Mouse (Mus musculus): ENCODE measurements around the gene Mapkapk5. TPM values are rescaled to one million over a fixed set of nuclear protein-coding genes. Genes with fewer than 3 reads are reported as not detected.

The Mapkapk5 gene
- total RNA-seq, 2 experiments from 2014 or later, result 36.1 to 70.3 TPM

- ATAC-seq (replicated peaks; ENCODE audit: low FRiP score, poor library complexity, severe bottlenecking), result no peak
Measured at GRCm38 (mm10) chr5:121566035-121566681, 20.5 kb upstream of the Mapkapk5 start.

GRCm38 (mm10) chr5:121564468-121564895, 18.8 kb upstream of the Mapkapk5 start:
- ATAC-seq (replicated peaks; ENCODE audit: low FRiP score, poor library complexity, severe bottlenecking), result peak; percentile 74

- ATAC-seq (replicated peaks; ENCODE audit: low FRiP score, poor library complexity, severe bottlenecking), result no peak
Measured at GRCm38 (mm10) chr5:121562436-121562835, 16.7 kb upstream of the Mapkapk5 start.

GRCm38 (mm10) chr5:121549196-121549595, 3.5 kb upstream of the Mapkapk5 start:
- no peak for ATAC-seq (replicated peaks; ENCODE audit: low FRiP score, poor library complexity, severe bottlenecking)

GRCm38 (mm10) chr5:121547084-121547483, 1.4 kb upstream of the Mapkapk5 start:
- ATAC-seq (replicated peaks; ENCODE audit: low FRiP score, poor library complexity, severe bottlenecking), result no peak

GRCm38 (mm10) chr5:121546530-121546895, 808 bp upstream of the Mapkapk5 start:
- peak; percentile 63 for ATAC-seq (replicated peaks; ENCODE audit: low FRiP score, poor library complexity, severe bottlenecking)

GRCm38 (mm10) chr5:121544910-121545792, 554 bp downstream of the Mapkapk5 start, which contains the start of the genes Adam1a and Gm42878:
Adam1a (minus strand) TSS chr5:121545482.
Gm42878 (minus strand) TSS chr5:121545482.
- ATAC-seq (replicated peaks; ENCODE audit: low FRiP score, poor library complexity, severe bottlenecking), result peak; percentile 35

GRCm38 (mm10) chr5:121543370-121543769, 2.3 kb downstream of the Mapkapk5 start:
- ATAC-seq (replicated peaks; ENCODE audit: low FRiP score, poor library complexity, severe bottlenecking), result no peak

- ATAC-seq (replicated peaks; ENCODE audit: low FRiP score, poor library complexity, severe bottlenecking), result no peak
Measured at GRCm38 (mm10) chr5:121541235-121541634, 4.5 kb downstream of the Mapkapk5 start.

- no peak for ATAC-seq (replicated peaks; ENCODE audit: low FRiP score, poor library complexity, severe bottlenecking)
Measured at GRCm38 (mm10) chr5:121540066-121540465, 5.6 kb downstream of the Mapkapk5 start.

GRCm38 (mm10) chr5:121537588-121537987, 8.1 kb downstream of the Mapkapk5 start:
- ATAC-seq (replicated peaks; ENCODE audit: low FRiP score, poor library complexity, severe bottlenecking), result no peak

- ATAC-seq (replicated peaks; ENCODE audit: low FRiP score, poor library complexity, severe bottlenecking), result no peak
Measured at GRCm38 (mm10) chr5:121536921-121537555, 8.7 kb downstream of the Mapkapk5 start.

- ATAC-seq (replicated peaks; ENCODE audit: low FRiP score, poor library complexity, severe bottlenecking), result no peak
Measured at GRCm38 (mm10) chr5:121535116-121535515, 10.6 kb downstream of the Mapkapk5 start.

GRCm38 (mm10) chr5:121534521-121534920, 11.2 kb downstream of the Mapkapk5 start:
- ATAC-seq (replicated peaks; ENCODE audit: low FRiP score, poor library complexity, severe bottlenecking), result peak; percentile 54

GRCm38 (mm10) chr5:121526961-121527360, 18.7 kb downstream of the Mapkapk5 start:
- no peak for ATAC-seq (replicated peaks; ENCODE audit: low FRiP score, poor library complexity, severe bottlenecking)

GRCm38 (mm10) chr5:121526526-121526925, 19.2 kb downstream of the Mapkapk5 start:
- no peak for ATAC-seq (replicated peaks; ENCODE audit: low FRiP score, poor library complexity, severe bottlenecking)

- ATAC-seq (replicated peaks; ENCODE audit: low FRiP score, poor library complexity, severe bottlenecking), result no peak
Measured at GRCm38 (mm10) chr5:121525774-121526450, 19.8 kb downstream of the Mapkapk5 start.

GRCm38 (mm10) chr5:121519758-121520157, 25.9 kb downstream of the Mapkapk5 start:
- peak; percentile 39; the same call in 1 of the 2 replicates for ATAC-seq (replicated peaks; ENCODE audit: low FRiP score, poor library complexity, severe bottlenecking)

- no peak for ATAC-seq (replicated peaks; ENCODE audit: low FRiP score, poor library complexity, severe bottlenecking)
Measured at GRCm38 (mm10) chr5:121518983-121519382, 26.7 kb downstream of the Mapkapk5 start.

- no peak for ATAC-seq (replicated peaks; ENCODE audit: low FRiP score, poor library complexity, severe bottlenecking)
Measured at GRCm38 (mm10) chr5:121510009-121510408, 35.7 kb downstream of the Mapkapk5 start.
